Mouse (Mus musculus): ENCODE results near the gene Rexo4. TPM values are rescaled to one million over a fixed set of nuclear protein-coding genes. Genes with fewer than 3 reads are reported as not detected.

Rexo4 gene
- total and polyA plus RNA-seq, 3 experiments = 53.6 to 74.8 (median 67.2) TPM

GRCm38 (mm10) chr2:26956811-26957487 is 7.2 kb downstream of the Rexo4 start:
- in situ Hi-C loops (cut with MboI; ENCODE audit: low pct_ligation_motif_present, low pct_unique_long_range_greater_than_20kb, low sequenced_read_pairs) = no loop called here
- H3K79me2 ChIP-seq (replicated peaks; ENCODE audit: control insufficient read depth, extremely low read depth, insufficient read depth, poor library complexity, severe bottlenecking) = peaks cover 3% of the 10 kb centered on the region
- no peaks in the 10 kb centered on the region for H3K27me3 ChIP-seq (replicated peaks)
- no peak overlapping the region for H3K27ac ChIP-seq (ENCODE audit: insufficient read depth, low read depth)
- TF ChIP-seq HCFC1 (IDR thresholded peaks at IDR 0.05; ENCODE audit: low read depth, low read length) = no peak
- no peak for TF ChIP-seq TCF12 (IDR thresholded peaks at IDR 0.05; ENCODE audit: low read depth, low read length)
- no peak for TF ChIP-seq NRF1 (IDR thresholded peaks at IDR 0.05; ENCODE audit: low read depth, low read length)
- TF ChIP-seq IRF4 (IDR thresholded peaks at IDR 0.05; ENCODE audit: low read depth, low read length) = no peak
- TF ChIP-seq POLR2A (IDR thresholded peaks at IDR 0.05; ENCODE audit: low read depth, low read length) = no peak
- dilution Hi-C loops (cut with MboI; ENCODE audit: extremely low pct_ligation_motif_present, extremely low pct_unique_long_range_greater_than_20kb, low sequenced_read_pairs) = no loop called here
- DNase-seq (ENCODE audit: extremely low read depth) = no peak
- peaks cover 0 to 10% of the 10 kb centered on the region in 2 experiments; a peak in 2 of 4 replicates for H3K4me1 ChIP-seq (ENCODE audit: control insufficient read depth in 1 of 2, insufficient read depth in 2 of 2)
- H3K9ac ChIP-seq (ENCODE audit: insufficient read depth, low read depth) = no peak overlapping the region
- H3K4me3 ChIP-seq (replicated peaks in 1 of 3; ENCODE audit: low read depth in 2 of 3, low read length in 2 of 3, poor library complexity in 1 of 3) = no peak overlapping the region
- no peak overlapping the region for H3K4me2 ChIP-seq (ENCODE audit: insufficient read depth, low read depth, poor library complexity, severe bottlenecking)
- H3K36me3 ChIP-seq (replicated peaks in 1 of 2; ENCODE audit: control insufficient read depth in 1 of 2, insufficient read depth in 1 of 2, low read length in 1 of 2) = peaks cover 77 to 92% of the 10 kb centered on the region in 2 experiments
- H3K9me3 ChIP-seq (replicated peaks; ENCODE audit: low read length) = no peaks in the 10 kb centered on the region

DNA sequence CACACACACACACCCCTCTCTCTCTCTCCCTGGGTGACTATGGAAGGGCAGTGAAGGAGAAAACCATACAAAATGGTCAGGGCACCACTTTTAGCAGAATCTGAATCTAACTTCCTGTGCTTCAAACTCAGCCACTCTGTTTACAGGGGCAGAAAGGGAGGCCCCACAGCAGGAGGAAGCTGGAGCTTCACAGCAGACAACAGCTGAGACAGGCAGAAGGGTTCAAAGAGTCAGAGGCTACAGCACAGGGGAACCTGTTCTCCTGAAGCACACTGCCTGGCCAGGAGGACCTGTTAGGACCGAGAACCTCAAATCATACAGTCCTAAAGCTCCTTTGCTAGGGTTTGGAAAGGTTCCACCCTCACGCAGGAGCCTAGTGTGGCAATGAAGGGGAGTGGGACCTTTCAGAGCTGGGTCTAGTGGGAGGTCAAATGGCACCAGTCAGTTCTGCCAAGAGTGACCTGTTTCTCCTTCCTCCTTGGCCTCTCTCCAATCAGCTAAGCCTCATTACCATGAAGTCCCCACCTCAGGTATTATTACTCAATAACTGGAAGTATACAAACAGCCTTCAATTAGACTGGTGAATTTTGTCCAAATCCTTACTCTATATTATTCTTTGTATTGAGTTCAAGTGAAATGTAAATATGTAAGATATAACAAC is 9.3 kb downstream of the Rexo4 start:
- Histone ChIP-seq H3K27me3 (replicated peaks) (no peaks in the 10 kb centered on the region), H3K4me1 (ENCODE audit: control insufficient read depth in 1 of 2, insufficient read depth in 2 of 2) (peaks cover 0 to 5% of the 10 kb centered on the region in 2 experiments; a peak in 1 of 4 replicates), H3K4me3 (replicated peaks in 1 of 3; ENCODE audit: low read depth in 2 of 3, low read length in 2 of 3, poor library complexity in 1 of 3) (no peak overlapping the region), H3K79me2 (replicated peaks; ENCODE audit: control insufficient read depth, extremely low read depth, insufficient read depth, poor library complexity, severe bottlenecking) (no peaks in the 10 kb centered on the region), H3K36me3 (replicated peaks in 1 of 2; ENCODE audit: control insufficient read depth in 1 of 2, insufficient read depth in 1 of 2, low read length in 1 of 2) (peaks cover 71 to 92% of the 10 kb centered on the region in 2 experiments), H3K9ac (ENCODE audit: insufficient read depth, low read depth) (no peak overlapping the region), H3K27ac (ENCODE audit: insufficient read depth, low read depth) (no peak overlapping the region), H3K9me3 (replicated peaks; ENCODE audit: low read length) (no peaks in the 10 kb centered on the region), H3K4me2 (ENCODE audit: insufficient read depth, low read depth, poor library complexity, severe bottlenecking) (no peak overlapping the region)
- dilution Hi-C loops (cut with MboI; ENCODE audit: extremely low pct_ligation_motif_present, extremely low pct_unique_long_range_greater_than_20kb, low sequenced_read_pairs) (no loop called here), in situ Hi-C loops (cut with MboI; ENCODE audit: low pct_ligation_motif_present, low pct_unique_long_range_greater_than_20kb, low sequenced_read_pairs) (no loop called here)
- TF ChIP-seq MAFK (IDR thresholded peaks at IDR 0.05; ENCODE audit: insufficient replicate concordance, low read length) (no peak), ETS1 (conservative IDR thresholded peaks at IDR 0.05; ENCODE audit: low read depth, low read length) (no peak), TCF12 (IDR thresholded peaks at IDR 0.05; ENCODE audit: low read depth, low read length) (no peak), MAZ (IDR thresholded peaks at IDR 0.05; ENCODE audit: low read depth, low read length) (no peak), EP300 (IDR thresholded peaks at IDR 0.05; ENCODE audit: low read length) (no peak), CTCF (conservative IDR thresholded peaks at IDR 0.05 in 1 of 2, IDR thresholded peaks at IDR 0.05 in 1 of 2; ENCODE audit: low read depth in 2 of 2, low read length in 2 of 2) (no peak), JUND (conservative IDR thresholded peaks at IDR 0.05; ENCODE audit: low read depth, low read length) (no peak), MYC (IDR thresholded peaks at IDR 0.05; ENCODE audit: low read depth, low read length) (no peak), MXI1 (IDR thresholded peaks at IDR 0.05; ENCODE audit: low read depth, low read length) (no peak), USF2 (conservative IDR thresholded peaks at IDR 0.05; ENCODE audit: low read depth, low read length) (no peak), E2F4 (IDR thresholded peaks at IDR 0.05; ENCODE audit: insufficient replicate concordance, low read depth, low read length) (no peak), UBTF (IDR thresholded peaks at IDR 0.05; ENCODE audit: low read depth, low read length) (no peak), JUN (IDR thresholded peaks at IDR 0.05; ENCODE audit: insufficient read depth, low read depth, low read length) (no peak)
- no peak for DNase-seq (ENCODE audit: extremely low read depth)

Measured in CH12.LX (cell line).